Mouse (Mus musculus): Measurements from ENCODE around the gene Lyar.

DNA sequence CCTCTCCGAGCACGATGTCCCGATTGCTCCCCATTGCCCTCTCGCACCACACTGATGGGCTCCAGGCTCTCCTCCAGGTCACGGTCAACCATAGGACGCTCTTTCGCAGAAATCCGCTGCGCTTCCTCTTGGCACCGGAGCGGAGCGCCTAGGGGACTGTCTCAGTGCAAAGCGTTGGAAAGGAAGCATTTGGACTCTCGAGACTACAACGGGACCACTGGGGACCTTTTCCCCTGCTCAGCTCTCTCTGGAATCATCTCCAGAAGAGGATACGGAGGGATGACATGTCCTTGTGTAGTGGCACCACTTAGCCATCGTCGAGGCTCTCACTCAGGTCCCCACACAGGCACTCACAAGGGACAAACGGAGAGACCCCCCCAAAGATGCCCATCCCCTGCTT, 56.2 kb downstream of the Lyar start:
- TF ChIP-seq CTCF (IDR thresholded peaks at IDR 0.05; ENCODE audit: low read depth) (no peak), EP300 (IDR thresholded peaks at IDR 0.05; ENCODE audit: low read depth) (no peak)
